Mouse (Mus musculus): Measurements from ENCODE around the gene Arhgap31. TPM values are rescaled to one million over a fixed set of nuclear protein-coding genes. Genes with fewer than 3 reads are reported as not detected.
"Not testable (repeated sequence)": the region's sequence is repeated elsewhere in the genome, so short reads cannot be mapped to it uniquely, and the experiment has no call there.

Gene Arhgap31
- polyA plus RNA-seq, 1 experiment from 2014 or later = 14.3 TPM

- no peak for ATAC-seq (ENCODE audit: insufficient number of reproducible peaks, insufficient read depth, low FRiP score, low TSS enrichment)
- Histone ChIP-seq H3K27me3 (no peaks in the 10 kb centered on the region), H3K4me2 (replicated peaks) (no peak overlapping the region), H3K27ac (no peak overlapping the region), H3K9ac (no peak overlapping the region), H3K4me3 (no peak overlapping the region), H3K9me3 (no peaks in the 10 kb centered on the region), H3K4me1 (no peaks in the 10 kb centered on the region), H3K36me3 (no peaks in the 10 kb centered on the region)
- WGBS = 91% methylated on average over 9 of the region's 9 CpGs
These were observed 8.3 kb upstream of the Arhgap31 start for GRCm38 (mm10) chr16:38721377-38721776.

GRCm38 (mm10) chr16:38714259-38714526 is 1.1 kb upstream of the Arhgap31 start:
- not testable (repeated sequence) for H3K9ac ChIP-seq; H3K4me3 ChIP-seq; ATAC-seq (ENCODE audit: insufficient number of reproducible peaks, insufficient read depth, low FRiP score, low TSS enrichment); H3K27ac ChIP-seq; H3K9me3 ChIP-seq; H3K27me3 ChIP-seq; H3K36me3 ChIP-seq
- Histone ChIP-seq H3K4me1 (peaks cover 18% of the 10 kb centered on the region), H3K4me2 (replicated peaks) (peak overlapping the region; percentile 73; the same call in 1 of the 2 replicates)
- WGBS = 61% methylated on average over 11 of the region's 12 CpGs

GRCm38 (mm10) chr16:38713404-38714258 is 557 bp upstream of the Arhgap31 start:
- WGBS = 17% methylated on average over 17 of the region's 17 CpGs

GRCm38 (mm10) chr16:38712105-38712504 is 969 bp downstream of the Arhgap31 start:
- peak overlapping the region; percentile 70 for H3K4me3 ChIP-seq
- peak; percentile 31 for ATAC-seq (ENCODE audit: insufficient number of reproducible peaks, insufficient read depth, low FRiP score, low TSS enrichment)
- H3K36me3 ChIP-seq = no peaks in the 10 kb centered on the region
- H3K9me3 ChIP-seq = no peaks in the 10 kb centered on the region
- peaks cover 18% of the 10 kb centered on the region for H3K4me1 ChIP-seq
- no peak overlapping the region for H3K27ac ChIP-seq
- 5% methylated on average over 12 of the region's 12 CpGs for WGBS
- peak overlapping the region; percentile 73 for H3K4me2 ChIP-seq (replicated peaks)
- no peaks in the 10 kb centered on the region for H3K27me3 ChIP-seq
- peak overlapping the region; percentile 78 for H3K9ac ChIP-seq

More at GRCm38 (mm10) chr16:38713404-38714258, 557 bp upstream of the Arhgap31 start:
- Histone ChIP-seq H3K4me3 (peak overlapping the region; percentile 70), H3K27me3 (no peaks in the 10 kb centered on the region), H3K27ac (peak overlapping the region; percentile 94), H3K9ac (peak overlapping the region; percentile 78), H3K4me2 (replicated peaks) (peak overlapping the region; percentile 73), H3K36me3 (no peaks in the 10 kb centered on the region), H3K4me1 (peaks cover 18% of the 10 kb centered on the region), H3K9me3 (no peaks in the 10 kb centered on the region)
- peak; percentile 59; the same call in 1 of the 2 replicates for ATAC-seq (ENCODE audit: insufficient number of reproducible peaks, insufficient read depth, low FRiP score, low TSS enrichment)

- Histone ChIP-seq H3K36me3 (no peaks in the 10 kb centered on the region), H3K27ac (peak overlapping the region; percentile 57; the same call in 1 of the 2 replicates), H3K27me3 (no peaks in the 10 kb centered on the region), H3K9me3 (no peaks in the 10 kb centered on the region), H3K4me2 (replicated peaks) (peak overlapping the region; percentile 73), H3K9ac (no peak overlapping the region), H3K4me1 (peaks cover 18% of the 10 kb centered on the region), H3K4me3 (peak overlapping the region; percentile 70)
- no peak for ATAC-seq (ENCODE audit: insufficient number of reproducible peaks, insufficient read depth, low FRiP score, low TSS enrichment)
- 36% methylated on average over 4 of the region's 4 CpGs for WGBS
These were observed 1.8 kb downstream of the Arhgap31 start for GRCm38 (mm10) chr16:38711245-38711644.

GRCm38 (mm10) chr16:38708962-38709520 is 4.0 kb downstream of the Arhgap31 start:
- Histone ChIP-seq H3K27me3 (no peaks in the 10 kb centered on the region), H3K36me3 (no peaks in the 10 kb centered on the region), H3K4me3 (no peak overlapping the region), H3K4me2 (replicated peaks) (no peak overlapping the region), H3K9ac (no peak overlapping the region), H3K27ac (no peak overlapping the region), H3K4me1 (peaks cover 21% of the 10 kb centered on the region), H3K9me3 (no peaks in the 10 kb centered on the region)
- 65% methylated on average over 7 of the region's 7 CpGs for WGBS
- ATAC-seq (ENCODE audit: insufficient number of reproducible peaks, insufficient read depth, low FRiP score, low TSS enrichment) = no peak

- WGBS = 72% methylated on average over 7 of the region's 7 CpGs
- Histone ChIP-seq H3K9ac (no peak overlapping the region), H3K9me3 (no peaks in the 10 kb centered on the region), H3K27ac (no peak overlapping the region), H3K4me2 (replicated peaks) (no peak overlapping the region), H3K4me3 (no peak overlapping the region), H3K27me3 (no peaks in the 10 kb centered on the region), H3K4me1 (peaks cover 33% of the 10 kb centered on the region), H3K36me3 (no peaks in the 10 kb centered on the region)
- ATAC-seq (ENCODE audit: insufficient number of reproducible peaks, insufficient read depth, low FRiP score, low TSS enrichment) = no peak
These were observed 6.3 kb downstream of the Arhgap31 start for GRCm38 (mm10) chr16:38706782-38707181.

- Histone ChIP-seq H3K36me3 (no peaks in the 10 kb centered on the region), H3K9ac (no peak overlapping the region), H3K27ac (no peak overlapping the region)
These were observed 7.4 kb downstream of the Arhgap31 start for GRCm38 (mm10) chr16:38705531-38706281.

GRCm38 (mm10) chr16:38703501-38703900 is 9.6 kb downstream of the Arhgap31 start:
- 37% methylated on average over 6 of the region's 6 CpGs for WGBS
- H3K27me3 ChIP-seq = no peaks in the 10 kb centered on the region
- H3K4me2 ChIP-seq (replicated peaks) = no peak overlapping the region
- H3K9ac ChIP-seq = no peak overlapping the region
- ATAC-seq (ENCODE audit: insufficient number of reproducible peaks, insufficient read depth, low FRiP score, low TSS enrichment) = no peak
- no peak overlapping the region for H3K27ac ChIP-seq
- H3K36me3 ChIP-seq = no peaks in the 10 kb centered on the region
- H3K9me3 ChIP-seq = no peaks in the 10 kb centered on the region
- H3K4me1 ChIP-seq = peaks cover 23% of the 10 kb centered on the region
- H3K4me3 ChIP-seq = no peak overlapping the region

More at GRCm38 (mm10) chr16:38705531-38706281, 7.4 kb downstream of the Arhgap31 start:
- Histone ChIP-seq H3K4me2 (replicated peaks) (no peak overlapping the region), H3K4me1 (peaks cover 33% of the 10 kb centered on the region), H3K9me3 (no peaks in the 10 kb centered on the region), H3K27me3 (no peaks in the 10 kb centered on the region), H3K4me3 (no peak overlapping the region)
- WGBS = 70% methylated on average over 9 of the region's 9 CpGs
- no peak for ATAC-seq (ENCODE audit: insufficient number of reproducible peaks, insufficient read depth, low FRiP score, low TSS enrichment)

- peaks cover 23% of the 10 kb centered on the region for H3K4me1 ChIP-seq
- no peak for ATAC-seq (ENCODE audit: insufficient number of reproducible peaks, insufficient read depth, low FRiP score, low TSS enrichment)
- no peak overlapping the region for H3K4me3 ChIP-seq
- H3K27ac ChIP-seq = 0 out of 2 replicates have a peak overlapping the region, but pooled peaks have one; percentile 12
- H3K36me3 ChIP-seq = no peaks in the 10 kb centered on the region
- no peak overlapping the region for H3K9ac ChIP-seq
- no peak overlapping the region for H3K4me2 ChIP-seq (replicated peaks)
- no peaks in the 10 kb centered on the region for H3K9me3 ChIP-seq
- WGBS = 81% methylated on average over 3 of the region's 3 CpGs
- no peaks in the 10 kb centered on the region for H3K27me3 ChIP-seq
These were observed 10.8 kb downstream of the Arhgap31 start for GRCm38 (mm10) chr16:38702316-38702715.

- no peak overlapping the region for H3K4me3 ChIP-seq
- 42% methylated on average over 9 of the region's 9 CpGs for WGBS
These were observed 11.4 kb downstream of the Arhgap31 start for GRCm38 (mm10) chr16:38701492-38702185.

More at GRCm38 (mm10) chr16:38701492-38702185, 11.4 kb downstream of the Arhgap31 start:
- no peaks in the 10 kb centered on the region for H3K36me3 ChIP-seq
- H3K4me2 ChIP-seq (replicated peaks) = peak overlapping the region; percentile 15; the same call in 1 of the 2 replicates
- no peak for ATAC-seq (ENCODE audit: insufficient number of reproducible peaks, insufficient read depth, low FRiP score, low TSS enrichment)
- no peaks in the 10 kb centered on the region for H3K27me3 ChIP-seq
- H3K9ac ChIP-seq = 0 out of 2 replicates have a peak overlapping the region, but pooled peaks have one; percentile 10
- H3K4me1 ChIP-seq = peaks cover 23% of the 10 kb centered on the region
- 0 out of 2 replicates have a peak overlapping the region, but pooled peaks have one; percentile 41 for H3K27ac ChIP-seq
- H3K9me3 ChIP-seq = no peaks in the 10 kb centered on the region
